Mouse (Mus musculus): ENCODE results near the gene Ccl9. TPM values are rescaled to one million over a fixed set of nuclear protein-coding genes. Genes with fewer than 3 reads are reported as not detected.

Gene Ccl9
- 29.4 and 35.4 TPM in 2 replicates for polyA plus RNA-seq (2015; fragmentation: Nextera tagmentation; extraction: Ambion mirVana)

DNA sequence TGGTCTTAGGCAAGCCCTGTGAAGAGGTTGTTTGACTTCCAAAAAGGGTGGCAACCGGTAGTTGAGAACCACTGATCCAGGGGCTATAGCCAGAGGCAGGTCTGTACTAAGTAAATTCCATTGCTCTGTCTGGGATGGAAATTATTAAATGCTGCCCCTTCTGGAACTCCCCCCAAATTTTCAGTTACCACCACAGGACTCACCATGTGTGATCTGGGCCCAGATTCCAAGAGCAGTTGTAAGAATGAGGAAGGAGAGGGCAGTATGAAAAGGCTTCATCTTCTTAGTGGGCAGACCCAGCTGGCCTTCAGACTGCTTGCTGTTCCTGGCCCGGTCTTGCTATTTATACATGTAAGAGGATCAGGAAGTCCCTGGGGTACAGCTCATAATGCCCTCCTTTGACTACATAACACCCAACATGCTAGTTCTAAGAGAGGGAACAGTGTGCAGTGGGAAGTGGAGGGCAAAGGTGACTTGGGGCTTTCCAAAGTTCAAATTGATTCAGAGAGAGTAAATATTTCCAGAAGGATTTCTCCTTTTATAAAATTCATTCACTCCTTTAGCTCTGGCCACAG lies at the start of gene Ccl9:
TSS of gene Ccl9 (minus strand) at position 451 of the 575 bp plus-strand sequence.
- H3K36me3 ChIP-seq = no peaks in the 10 kb centered on the region
- no peaks in the 10 kb centered on the region for H3K4me1 ChIP-seq (replicated peaks)
- H3K9me3 ChIP-seq = no peaks in the 10 kb centered on the region
- H3K9ac ChIP-seq = no peak within 1 kb of the TSS
- H3K4me2 ChIP-seq (replicated peaks) = no peak within 1 kb of the TSS
- ATAC-seq = 0 out of 2 replicates have a peak, but pooled peaks have one; percentile 31
- no peaks in the 10 kb centered on the region for H3K27me3 ChIP-seq (replicated peaks)
- 49% methylated on average over 2 of the region's 2 CpGs for WGBS
- H3K4me3 ChIP-seq (replicated peaks) = no peak within 1 kb of the TSS
- H3K27ac ChIP-seq = no peak within 1 kb of the TSS

DNA sequence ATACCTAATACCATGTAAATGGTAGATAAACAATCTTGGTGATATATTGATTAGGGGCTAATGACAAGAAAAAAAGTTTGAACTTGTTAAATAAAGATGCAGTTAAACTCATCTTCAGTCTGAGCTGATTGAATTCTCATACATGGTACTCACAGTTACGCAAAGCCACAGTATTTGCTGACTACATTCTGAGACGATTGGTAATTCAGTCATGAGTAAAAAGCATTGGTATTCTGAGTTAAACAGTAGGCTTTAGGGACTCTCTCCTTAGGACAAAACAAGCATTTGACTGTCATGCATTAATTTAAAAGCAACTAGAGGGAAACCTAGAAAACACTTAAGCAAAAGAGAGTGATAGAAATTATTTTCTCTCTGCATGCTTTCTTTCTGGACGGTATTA lies 45.1 kb upstream of the Ccl9 start:
- WGBS = 85% methylated on average over 3 of the region's 3 CpGs
- Histone ChIP-seq H3K36me3 (no peaks in the 10 kb centered on the region), H3K4me2 (replicated peaks) (no peak overlapping the region), H3K27me3 (replicated peaks) (no peaks in the 10 kb centered on the region), H3K9ac (no peak overlapping the region), H3K9me3 (no peaks in the 10 kb centered on the region), H3K27ac (no peak overlapping the region), H3K4me1 (replicated peaks) (no peaks in the 10 kb centered on the region), H3K4me3 (replicated peaks) (no peak overlapping the region)
- ATAC-seq = no peak

GRCm38 (mm10) chr11:83619037-83619436 lies 40.6 kb upstream of the Ccl9 start:
- no peaks in the 10 kb centered on the region for H3K9me3 ChIP-seq
- no peaks in the 10 kb centered on the region for H3K27me3 ChIP-seq (replicated peaks)
- ATAC-seq = no peak
- no peak overlapping the region for H3K9ac ChIP-seq
- 93% methylated on average over 1 of the region's 1 CpGs for WGBS
- H3K27ac ChIP-seq = no peak overlapping the region
- H3K4me2 ChIP-seq (replicated peaks) = no peak overlapping the region
- H3K4me1 ChIP-seq (replicated peaks) = no peaks in the 10 kb centered on the region
- no peaks in the 10 kb centered on the region for H3K36me3 ChIP-seq
- no peak overlapping the region for H3K4me3 ChIP-seq (replicated peaks)

- H3K36me3 ChIP-seq = no peaks in the 10 kb centered on the region
- no peaks in the 10 kb centered on the region for H3K9me3 ChIP-seq
- no peak overlapping the region for H3K4me2 ChIP-seq (replicated peaks)
- H3K9ac ChIP-seq = no peak overlapping the region
- no peak overlapping the region for H3K4me3 ChIP-seq (replicated peaks)
- no peak for ATAC-seq
- 78% methylated on average over 5 of the region's 5 CpGs for WGBS
- no peak overlapping the region for H3K27ac ChIP-seq
- H3K27me3 ChIP-seq (replicated peaks) = no peaks in the 10 kb centered on the region
- no peaks in the 10 kb centered on the region for H3K4me1 ChIP-seq (replicated peaks)
Measured at GRCm38 (mm10) chr11:83618238-83618637, 39.8 kb upstream of the Ccl9 start.

DNA sequence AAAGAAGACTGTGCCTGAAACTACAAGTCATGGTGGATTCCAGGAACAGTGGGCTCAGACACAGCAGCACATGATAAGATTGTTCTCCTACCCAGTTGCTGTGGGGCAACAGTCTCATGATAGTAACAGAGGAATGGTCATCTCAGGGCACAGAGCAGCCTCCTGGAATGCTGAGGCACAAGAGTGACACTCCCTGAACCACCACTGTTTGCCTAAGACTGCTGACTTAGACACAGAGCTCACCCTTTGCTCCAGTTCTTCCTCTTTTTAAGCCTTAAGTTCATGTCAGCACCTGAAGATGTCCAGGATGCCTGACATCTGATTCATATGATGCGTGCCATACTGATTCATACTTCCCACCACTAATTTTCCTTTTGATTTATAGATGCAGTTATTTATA lies 38.1 kb upstream of the Ccl9 start:
- no peak overlapping the region for H3K9ac ChIP-seq
- no peaks in the 10 kb centered on the region for H3K27me3 ChIP-seq (replicated peaks)
- H3K4me2 ChIP-seq (replicated peaks) = no peak overlapping the region
- ATAC-seq = no peak
- no peak overlapping the region for H3K27ac ChIP-seq
- H3K9me3 ChIP-seq = no peaks in the 10 kb centered on the region
- H3K4me1 ChIP-seq (replicated peaks) = no peaks in the 10 kb centered on the region
- H3K4me3 ChIP-seq (replicated peaks) = no peak overlapping the region
- 87% methylated on average over 1 of the region's 1 CpGs for WGBS
- no peaks in the 10 kb centered on the region for H3K36me3 ChIP-seq

DNA sequence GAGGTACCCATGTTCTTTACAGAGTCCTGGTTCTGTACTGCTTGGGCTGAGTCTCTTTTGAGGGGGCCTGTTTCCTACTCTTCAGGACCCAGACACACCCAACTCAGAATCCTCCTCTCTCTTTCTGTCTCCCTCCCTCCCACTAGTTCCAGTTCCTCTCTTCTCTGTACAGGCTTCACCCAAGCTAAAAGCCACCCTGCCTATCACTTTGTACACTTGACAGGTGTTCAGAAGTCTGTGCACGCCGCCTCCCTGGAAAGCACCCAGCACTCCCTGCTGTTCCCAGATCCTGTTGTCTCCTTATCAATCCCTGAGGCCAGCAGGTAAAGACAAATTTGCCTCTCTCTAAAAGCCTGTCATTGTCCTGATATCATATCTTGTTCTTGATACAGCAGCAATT lies 32.5 kb upstream of the Ccl9 start:
- H3K9ac ChIP-seq = no peak overlapping the region

DNA sequence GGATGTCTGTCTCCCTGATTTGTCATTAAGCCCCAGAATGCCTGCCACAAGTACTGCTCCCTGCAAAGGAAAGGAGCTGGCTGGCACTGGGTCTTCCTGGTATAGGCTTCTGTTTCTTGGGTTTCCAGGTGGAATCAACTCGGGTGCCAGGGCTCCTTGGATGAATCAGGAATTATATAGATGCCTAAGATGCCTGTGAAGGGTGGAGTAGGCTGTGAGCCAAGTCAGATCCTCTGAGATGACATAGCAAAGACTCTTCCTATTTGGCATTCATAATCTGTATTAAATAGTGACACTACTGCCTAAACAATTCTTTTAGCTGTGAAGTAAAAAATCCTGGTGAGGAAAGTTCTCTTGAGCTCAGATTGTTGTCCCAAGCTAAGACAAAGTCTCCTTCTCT lies 28.0 kb upstream of the Ccl9 start:
- no peaks in the 10 kb centered on the region for H3K36me3 ChIP-seq
- no peak overlapping the region for H3K4me2 ChIP-seq (replicated peaks)
- WGBS = 41% methylated on average over 1 of the region's 1 CpGs
- H3K27me3 ChIP-seq (replicated peaks) = no peaks in the 10 kb centered on the region
- no peak overlapping the region for H3K4me3 ChIP-seq (replicated peaks)
- no peak overlapping the region for H3K9ac ChIP-seq
- H3K4me1 ChIP-seq (replicated peaks) = no peaks in the 10 kb centered on the region
- H3K9me3 ChIP-seq = no peaks in the 10 kb centered on the region
- no peak for ATAC-seq
- H3K27ac ChIP-seq = no peak overlapping the region

More for the DNA sequence above, 32.5 kb upstream of the Ccl9 start:
- no peaks in the 10 kb centered on the region for H3K4me1 ChIP-seq (replicated peaks)
- H3K27ac ChIP-seq = no peak overlapping the region
- H3K9me3 ChIP-seq = no peaks in the 10 kb centered on the region
- WGBS = 82% methylated on average over 2 of the region's 2 CpGs
- no peaks in the 10 kb centered on the region for H3K36me3 ChIP-seq
- H3K27me3 ChIP-seq (replicated peaks) = no peaks in the 10 kb centered on the region
- H3K4me3 ChIP-seq (replicated peaks) = no peak overlapping the region
- no peak overlapping the region for H3K4me2 ChIP-seq (replicated peaks)
- ATAC-seq = no peak

- Histone ChIP-seq H3K4me3 (replicated peaks) (no peak overlapping the region), H3K36me3 (no peaks in the 10 kb centered on the region), H3K4me2 (replicated peaks) (no peak overlapping the region), H3K4me1 (replicated peaks) (no peaks in the 10 kb centered on the region), H3K27ac (no peak overlapping the region), H3K9me3 (no peaks in the 10 kb centered on the region), H3K9ac (no peak overlapping the region), H3K27me3 (replicated peaks) (no peaks in the 10 kb centered on the region)
- no peak for ATAC-seq
- WGBS = 91% methylated on average over 3 of the region's 3 CpGs
Measured at GRCm38 (mm10) chr11:83605535-83605934, 27.1 kb upstream of the Ccl9 start.

- Histone ChIP-seq H3K27ac (no peak overlapping the region), H3K9ac (no peak overlapping the region), H3K27me3 (replicated peaks) (no peaks in the 10 kb centered on the region), H3K9me3 (no peaks in the 10 kb centered on the region), H3K4me3 (replicated peaks) (no peak overlapping the region), H3K4me1 (replicated peaks) (no peaks in the 10 kb centered on the region), H3K4me2 (replicated peaks) (no peak overlapping the region), H3K36me3 (no peaks in the 10 kb centered on the region)
- WGBS = 83% methylated on average over 4 of the region's 4 CpGs
- ATAC-seq = no peak
Measured at GRCm38 (mm10) chr11:83604698-83605097, 26.3 kb upstream of the Ccl9 start.

GRCm38 (mm10) chr11:83603399-83603798 lies 25.0 kb upstream of the Ccl9 start:
- H3K4me3 ChIP-seq (replicated peaks) = no peak overlapping the region
- ATAC-seq = no peak
- H3K4me1 ChIP-seq (replicated peaks) = no peaks in the 10 kb centered on the region
- 90% methylated on average over 3 of the region's 3 CpGs for WGBS
- no peaks in the 10 kb centered on the region for H3K9me3 ChIP-seq
- H3K27me3 ChIP-seq (replicated peaks) = no peaks in the 10 kb centered on the region
- H3K9ac ChIP-seq = no peak overlapping the region
- H3K36me3 ChIP-seq = no peaks in the 10 kb centered on the region
- no peak overlapping the region for H3K4me2 ChIP-seq (replicated peaks)
- no peak overlapping the region for H3K27ac ChIP-seq

DNA sequence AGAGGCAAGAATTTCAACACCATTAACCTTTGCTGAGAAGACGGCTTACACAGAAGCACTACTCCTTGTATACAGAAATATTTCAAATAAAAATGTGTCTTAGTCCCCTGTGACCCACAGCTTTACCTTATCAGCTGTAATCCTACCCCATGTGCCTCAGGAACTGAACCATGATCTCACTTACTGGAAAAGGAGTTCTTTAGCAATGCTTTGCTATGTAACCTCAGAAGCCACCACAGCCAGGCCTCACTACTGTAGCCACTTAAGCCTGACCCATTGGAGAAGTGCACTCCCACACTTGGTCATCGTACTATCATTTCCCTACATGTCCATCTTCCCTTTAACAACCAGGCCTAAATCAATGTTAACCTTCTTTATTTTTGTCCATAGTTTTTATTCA lies 22.1 kb upstream of the Ccl9 start:
- Histone ChIP-seq H3K4me2 (replicated peaks) (no peak overlapping the region), H3K36me3 (no peaks in the 10 kb centered on the region), H3K27ac (no peak overlapping the region), H3K4me3 (replicated peaks) (no peak overlapping the region), H3K4me1 (replicated peaks) (no peaks in the 10 kb centered on the region), H3K27me3 (replicated peaks) (no peaks in the 10 kb centered on the region), H3K9me3 (no peaks in the 10 kb centered on the region), H3K9ac (no peak overlapping the region)
- no peak for ATAC-seq
- WGBS = 78% methylated on average over 2 of the region's 2 CpGs

DNA sequence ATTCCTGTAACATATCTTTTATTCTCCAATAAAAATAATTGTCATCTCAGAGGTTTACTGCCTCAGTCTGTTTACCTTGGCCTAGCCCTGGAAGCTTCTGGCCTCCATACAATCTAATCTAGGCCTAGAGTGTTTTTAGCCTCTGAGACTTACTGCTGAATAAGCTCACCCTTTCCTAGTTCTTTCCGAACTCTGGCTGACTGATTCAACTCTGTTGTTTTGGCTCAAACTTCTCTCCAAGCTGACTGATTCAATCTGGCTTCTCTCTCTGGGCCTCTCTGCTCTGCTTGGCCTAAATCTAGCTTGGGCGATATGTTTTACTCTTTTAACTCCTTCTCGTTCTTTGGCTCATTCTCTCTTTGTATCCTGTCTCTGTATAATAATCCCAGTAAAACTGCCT lies 20.6 kb upstream of the Ccl9 start:
- H3K27ac ChIP-seq = no peak overlapping the region
- no peaks in the 10 kb centered on the region for H3K4me1 ChIP-seq (replicated peaks)
- H3K4me2 ChIP-seq (replicated peaks) = no peak overlapping the region
- no peak for ATAC-seq
- H3K9ac ChIP-seq = no peak overlapping the region
- H3K36me3 ChIP-seq = no peaks in the 10 kb centered on the region
- no peak overlapping the region for H3K4me3 ChIP-seq (replicated peaks)
- no peaks in the 10 kb centered on the region for H3K27me3 ChIP-seq (replicated peaks)
- H3K9me3 ChIP-seq = no peaks in the 10 kb centered on the region
- WGBS = 86% methylated on average over 3 of the region's 3 CpGs

GRCm38 (mm10) chr11:83598207-83598837 lies 19.9 kb upstream of the Ccl9 start:
- H3K27me3 ChIP-seq (replicated peaks) = no peaks in the 10 kb centered on the region
- no peak overlapping the region for H3K4me2 ChIP-seq (replicated peaks)
- no peaks in the 10 kb centered on the region for H3K9me3 ChIP-seq
- H3K36me3 ChIP-seq = no peaks in the 10 kb centered on the region
- H3K9ac ChIP-seq = no peak overlapping the region
- ATAC-seq = no peak
- no peak overlapping the region for H3K27ac ChIP-seq
- WGBS = 65% methylated on average over 3 of the region's 3 CpGs
- H3K4me3 ChIP-seq (replicated peaks) = no peak overlapping the region
- no peaks in the 10 kb centered on the region for H3K4me1 ChIP-seq (replicated peaks)

All from intestine, embryonic 15.5 days (tissue).